Mouse (Mus musculus) macrophage (primary cell): Measurements from ENCODE around the gene Emilin1. TPM values are rescaled to one million over a fixed set of nuclear protein-coding genes. Genes with fewer than 3 reads are reported as not detected.
"Not testable (repeated sequence)": the region's sequence is repeated elsewhere in the genome, so short reads cannot be mapped to it uniquely, and the experiment has no call there.

Source experiments
- H3K27ac ChIP-seq: fragments of 350-480 bp; formaldehyde crosslinking; 2 replicates; pipeline ENCODE4 v1.9.0; 2021
- H3K36me3 ChIP-seq: fragments of 350-480 bp; formaldehyde crosslinking; 2 replicates; pipeline ENCODE4 v1.9.0; 2021; ENCODE audit errors: inconsistent target
- H3K4me3 ChIP-seq: fragments of 350-480 bp; formaldehyde crosslinking; 2 replicates; pipeline ENCODE4 v1.9.0; 2021; ENCODE audit errors: inconsistent target
- H3K79me2 ChIP-seq: fragments of 350-480 bp; formaldehyde crosslinking; 2 replicates; pipeline ENCODE4 v1.9.0; 2021; ENCODE audit errors: inconsistent target
- WGBS: methylation state at CpG from one replicate; pipeline ENCODE4 v1.1.7; 2026; ENCODE audit warnings: inconsistent platforms; ENCODE audit not compliant: missing documents; 5-methylcytosine and 5-hydroxymethylcytosine counted together
- polyA plus RNA-seq: library from polyadenylated mRNA; stranded (reverse); fragments of 250-400 nt; gene quantifications from 3 replicates; pipeline ENCODE4 v1.2.4, GENCODE M21; 2018; ENCODE audit warnings: inconsistent platforms
- total RNA-seq, 78 experiments: library from RNA; depleted of rRNA; stranded (reverse); fragments of 250-400 nt; gene quantifications; 1 replicate in 9 of 78; 2 replicates in 24 of 78; 3 replicates in 43 of 78; 4 replicates in 2 of 78; pipeline ENCODE4 v1.2.4; 2018; ENCODE audit warnings: inconsistent platforms in 56 of 78

Gene Emilin1
- 10 to 100 TPM in 19 of 26 experiments, 1 to 10 TPM in 7; 3.6 to 47.2 (median 18.3) TPM for total RNA-seq (2018; cell fraction: chromatin; rRNA removed)
- 10 to 100 TPM; 19.9 to 51.8 (median 36.2) TPM for total RNA-seq (2018; cell fraction: cytosol; rRNA removed)
- 10 to 100 TPM; 15.7 to 89.8 (median 51.7) TPM for total RNA-seq (2018; cell fraction: nucleus; rRNA removed)
- 21.8 to 51.0 TPM (median 46.5 TPM) in 3 replicates for polyA plus RNA-seq

DNA sequence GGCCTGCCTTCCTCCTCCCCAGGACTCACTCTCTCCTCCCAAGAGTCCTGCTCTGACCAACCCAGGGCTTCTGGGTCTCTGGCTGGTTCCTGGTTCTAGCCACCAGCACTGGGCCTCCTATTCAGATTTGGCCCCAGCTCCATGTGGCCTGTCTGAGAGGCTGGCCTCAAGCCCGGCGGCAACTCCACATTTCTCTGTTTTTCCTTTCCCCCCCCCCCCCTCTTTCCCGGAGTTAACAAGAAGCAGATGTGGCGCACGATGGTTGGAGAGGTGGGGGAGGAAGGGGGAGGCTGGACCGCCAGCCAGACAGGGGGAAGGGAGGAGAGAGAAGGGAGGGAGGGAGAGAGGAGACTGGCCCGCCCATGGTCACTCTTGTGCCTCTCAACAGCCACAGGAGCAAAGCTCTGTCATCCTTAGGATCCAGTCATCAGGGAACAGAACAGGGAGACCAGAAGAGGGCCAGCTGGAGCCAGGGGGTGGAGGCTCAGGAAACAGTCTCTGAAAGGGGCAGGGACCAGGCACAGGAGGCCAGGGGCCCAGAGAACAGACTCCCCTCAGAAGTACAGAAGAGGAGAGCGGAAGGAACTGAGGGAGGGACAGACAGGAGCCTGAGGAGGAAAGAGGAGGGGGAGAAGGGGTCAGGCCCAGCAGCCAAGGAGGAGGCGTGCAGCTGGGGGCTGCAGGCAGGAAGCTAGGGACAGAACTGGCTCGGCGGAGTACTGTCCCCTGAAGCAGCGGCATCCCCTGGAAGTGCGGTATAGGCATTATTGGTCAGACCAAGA is at the start of gene Emilin1:
Gene Emilin1 (plus strand): TSS at position 343 of the 782 bp plus-strand sequence.
- Histone ChIP-seq H3K4me3 (peak within 1 kb of the TSS; percentile 83), H3K36me3 (peaks cover 6% of the 10 kb centered on the region; the same call in 1 of the 2 replicates), H3K79me2 (peaks cover 34% of the 10 kb centered on the region), H3K27ac (peak within 1 kb of the TSS; percentile 88)
- WGBS: 4% methylated on average over 13 of the region's 13 CpGs

DNA sequence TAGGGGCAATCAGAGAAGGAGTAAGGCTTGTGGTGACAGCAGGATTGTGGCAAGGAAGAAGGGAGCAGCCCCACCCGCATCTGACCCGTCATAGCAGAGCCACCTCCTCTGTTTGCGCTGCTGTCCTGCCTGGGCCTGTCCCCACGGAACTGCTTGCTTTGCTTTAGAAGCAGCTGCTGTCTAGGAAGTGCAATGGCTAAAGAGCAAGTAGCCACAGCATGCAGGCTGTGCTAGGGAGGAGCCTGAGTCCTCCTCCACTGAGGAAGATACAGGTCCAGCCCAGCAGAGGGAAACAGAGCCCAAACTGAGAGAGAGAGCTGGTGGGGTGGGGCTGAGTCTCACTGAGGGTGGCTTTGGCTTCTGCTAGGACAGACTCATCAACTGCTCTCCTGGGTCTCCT is 49.4 kb upstream of the Emilin1 start:
- WGBS: 72% methylated on average over 4 of the region's 4 CpGs

DNA sequence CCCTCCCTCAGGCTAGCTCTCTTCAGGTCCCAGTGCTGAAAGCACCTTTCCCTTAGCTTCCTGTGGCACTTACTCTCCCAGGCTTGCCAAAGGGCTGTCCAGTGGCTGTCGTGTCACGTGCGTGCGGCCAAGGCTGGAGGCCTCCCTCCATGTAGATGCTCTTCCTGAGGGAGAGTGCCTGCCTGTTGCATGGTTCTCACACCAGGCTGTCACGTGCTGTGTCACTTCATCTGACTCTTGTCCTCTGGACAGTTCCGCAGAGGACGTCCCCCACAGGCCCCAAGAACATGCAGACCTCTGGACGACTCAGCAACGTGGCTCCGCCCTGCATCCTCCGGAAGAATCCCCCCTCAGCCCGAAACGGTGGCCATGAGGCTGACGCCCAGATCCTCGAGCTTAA is 48.9 kb upstream of the Emilin1 start:
- 95% methylated on average over 15 of the region's 15 CpGs for WGBS
- H3K27ac ChIP-seq: no peak overlapping the region
- no peak overlapping the region for H3K4me3 ChIP-seq
- H3K36me3 ChIP-seq: no peaks in the 10 kb centered on the region
- H3K79me2 ChIP-seq: no peaks in the 10 kb centered on the region

More for the DNA sequence above, 49.4 kb upstream of the Emilin1 start:
- Histone ChIP-seq H3K27ac (no peak overlapping the region), H3K4me3 (no peak overlapping the region), H3K36me3 (no peaks in the 10 kb centered on the region), H3K79me2 (no peaks in the 10 kb centered on the region)

DNA sequence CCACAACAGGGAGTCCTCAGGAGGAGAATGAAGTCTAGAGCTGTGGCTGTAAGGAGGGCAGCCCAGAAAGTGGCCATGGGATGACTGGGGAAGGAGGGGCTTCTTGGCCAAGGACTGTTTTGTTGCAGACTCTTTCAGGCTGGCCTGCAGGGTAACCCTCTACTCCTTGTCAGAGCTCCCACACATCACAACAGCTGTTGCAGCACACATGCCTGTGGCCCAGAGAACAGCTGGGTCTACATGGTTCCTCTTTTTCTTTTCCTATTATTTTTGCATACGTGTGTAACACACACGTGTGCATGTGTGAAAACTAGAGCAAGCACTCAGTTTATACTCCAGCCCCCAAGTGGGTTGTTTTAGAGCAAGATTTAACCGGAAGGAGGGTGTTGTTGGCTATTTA is 46.3 kb upstream of the Emilin1 start:
- Histone ChIP-seq H3K4me3 (no peak overlapping the region), H3K36me3 (no peaks in the 10 kb centered on the region; the same call in 1 of the 2 replicates), H3K27ac (no peak overlapping the region), H3K79me2 (peaks cover 12% of the 10 kb centered on the region)
- 33% methylated on average over 3 of the region's 3 CpGs for WGBS

DNA sequence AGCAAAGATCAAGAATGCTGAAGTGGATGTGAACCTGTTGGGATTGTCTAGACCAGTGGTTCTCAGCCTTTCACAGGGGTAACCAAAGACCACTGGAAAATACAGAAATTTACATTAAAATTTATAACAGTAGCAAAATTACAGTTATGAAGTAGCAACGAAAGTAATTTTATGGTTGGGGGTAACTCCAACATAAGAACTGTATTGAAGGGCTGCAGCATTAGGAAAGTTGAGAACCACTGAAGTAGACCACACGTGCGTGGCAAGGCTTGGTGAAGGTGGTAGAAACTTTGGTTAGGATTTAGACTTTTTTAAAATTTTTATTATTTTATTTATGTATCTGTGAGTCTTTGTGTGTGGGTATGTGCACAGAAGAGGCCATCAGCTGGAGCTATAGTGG is 45.5 kb upstream of the Emilin1 start, which contains the start of gene Tmem214:
Gene Tmem214 (plus strand): TSS at position 301 of the 400 bp plus-strand sequence.
- peaks cover 8% of the 10 kb centered on the region; the same call in 1 of the 2 replicates for H3K36me3 ChIP-seq
- 100% methylated on average over 3 of the region's 3 CpGs for WGBS
- no peak within 1 kb of the TSS for H3K27ac ChIP-seq
- H3K4me3 ChIP-seq: no peak within 1 kb of the TSS
- H3K79me2 ChIP-seq: peaks cover 12% of the 10 kb centered on the region

DNA sequence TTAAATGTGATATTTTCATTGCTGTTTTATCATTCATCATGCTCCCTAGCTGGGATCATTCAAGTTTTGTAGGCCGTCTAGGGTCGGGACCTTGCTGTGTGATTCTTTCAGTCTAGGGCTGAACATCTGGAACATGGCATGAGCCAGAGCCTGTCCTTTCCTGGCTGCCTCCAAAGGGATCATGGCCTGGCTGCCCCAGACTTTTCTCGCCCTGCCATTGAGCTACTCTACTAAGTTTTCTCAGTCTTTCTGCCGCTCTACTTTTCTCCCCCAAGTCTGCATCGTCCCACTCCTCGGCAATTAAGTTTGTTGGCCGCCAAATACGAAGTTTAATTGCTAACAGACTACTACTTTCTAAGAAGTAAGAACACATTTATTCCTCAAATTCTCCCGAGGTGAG is 44.2 kb upstream of the Emilin1 start:
- 33% methylated on average over 9 of the region's 9 CpGs for WGBS
- peaks cover 21% of the 10 kb centered on the region; the same call in 1 of the 2 replicates for H3K36me3 ChIP-seq
- peaks cover 12% of the 10 kb centered on the region for H3K79me2 ChIP-seq
- H3K27ac ChIP-seq: no peak overlapping the region
- H3K4me3 ChIP-seq: no peak overlapping the region

DNA sequence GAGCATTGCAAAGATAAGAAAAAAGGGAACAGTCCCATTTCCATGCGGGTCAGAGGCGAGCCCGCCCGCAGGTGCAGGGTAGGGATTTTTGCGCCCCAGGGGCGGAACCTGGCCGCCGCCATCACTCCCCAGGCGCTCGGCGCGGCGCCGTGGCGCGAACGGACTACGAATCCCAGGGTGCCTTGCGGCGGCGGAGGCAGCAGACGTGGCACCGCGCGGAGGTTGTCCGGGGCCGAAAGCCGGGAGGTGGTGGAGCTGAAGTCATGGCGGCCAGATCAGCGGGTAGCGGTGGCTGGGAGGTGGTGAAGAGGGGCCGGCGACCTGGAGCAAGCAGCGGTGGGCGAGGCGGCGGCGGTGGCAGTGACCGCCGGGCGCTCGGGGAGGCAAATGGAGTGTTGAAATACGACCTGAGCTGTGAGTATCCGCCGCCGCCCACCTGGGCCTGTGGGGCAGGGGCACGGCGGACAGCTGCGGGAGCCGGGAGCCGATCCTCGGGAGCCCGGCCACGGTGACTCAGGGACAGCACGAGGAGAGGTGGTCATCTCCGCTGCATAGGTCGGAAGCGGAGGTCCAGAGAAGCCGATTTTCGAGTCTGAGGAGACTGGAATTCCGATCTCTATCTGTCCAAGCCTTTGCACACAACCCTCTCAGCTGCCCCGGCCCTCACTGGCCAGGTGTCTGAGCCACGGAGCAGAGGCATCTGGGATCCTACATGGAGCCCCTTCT is 43.6 kb upstream of the Emilin1 start:
- WGBS: 1% methylated on average over 56 of the region's 63 CpGs
- Histone ChIP-seq H3K27ac (peak overlapping the region; percentile 41), H3K36me3 (peaks cover 27% of the 10 kb centered on the region)

DNA sequence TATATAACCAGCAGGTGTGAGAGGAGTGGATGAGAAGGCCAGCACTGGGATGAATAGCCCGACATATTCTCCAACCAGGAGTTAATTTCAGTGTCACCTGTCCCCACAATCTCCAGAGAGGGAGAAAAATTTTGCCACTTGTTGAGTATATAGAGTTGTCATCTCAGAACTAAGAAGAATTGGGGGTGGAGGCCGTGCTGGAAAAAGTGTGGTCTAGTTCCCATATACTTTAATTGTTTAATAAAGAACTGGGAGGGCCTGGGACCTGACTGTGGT is 43.1 kb upstream of the Emilin1 start:
- H3K36me3 ChIP-seq: peaks cover 32% of the 10 kb centered on the region
- peaks cover 12% of the 10 kb centered on the region for H3K79me2 ChIP-seq
- H3K27ac ChIP-seq: peak overlapping the region; percentile 41
- 21% methylated on average over 2 of the region's 2 CpGs for WGBS
- peak overlapping the region; percentile 85 for H3K4me3 ChIP-seq

More for the DNA sequence above, 43.6 kb upstream of the Emilin1 start:
- Histone ChIP-seq H3K4me3 (peak overlapping the region; percentile 85), H3K79me2 (peaks cover 12% of the 10 kb centered on the region)

DNA sequence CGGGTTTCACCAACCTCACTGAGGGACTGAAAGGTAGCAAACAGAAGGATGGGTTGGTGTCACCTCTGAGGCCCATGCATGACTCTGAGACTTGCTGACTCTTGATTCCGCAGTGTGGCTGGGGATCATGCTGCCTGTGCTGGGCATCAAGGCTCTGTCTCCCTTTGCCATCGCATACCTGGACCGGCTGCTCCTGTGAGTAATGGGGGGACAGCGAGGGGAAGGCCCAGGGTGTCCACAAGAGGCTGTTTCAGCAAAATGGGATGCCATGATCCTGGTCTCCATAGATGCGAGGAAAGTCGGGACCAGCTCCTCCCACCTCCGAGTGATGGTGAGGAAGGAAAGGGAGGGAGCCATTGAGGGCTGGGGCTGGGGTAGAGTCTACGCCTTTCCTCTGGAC is 40.6 kb upstream of the Emilin1 start:
- 97% methylated on average over 9 of the region's 9 CpGs for WGBS
- H3K36me3 ChIP-seq: peaks cover 56% of the 10 kb centered on the region
- H3K79me2 ChIP-seq: peaks cover 12% of the 10 kb centered on the region
- H3K4me3 ChIP-seq: no peak overlapping the region
- H3K27ac ChIP-seq: no peak overlapping the region

DNA sequence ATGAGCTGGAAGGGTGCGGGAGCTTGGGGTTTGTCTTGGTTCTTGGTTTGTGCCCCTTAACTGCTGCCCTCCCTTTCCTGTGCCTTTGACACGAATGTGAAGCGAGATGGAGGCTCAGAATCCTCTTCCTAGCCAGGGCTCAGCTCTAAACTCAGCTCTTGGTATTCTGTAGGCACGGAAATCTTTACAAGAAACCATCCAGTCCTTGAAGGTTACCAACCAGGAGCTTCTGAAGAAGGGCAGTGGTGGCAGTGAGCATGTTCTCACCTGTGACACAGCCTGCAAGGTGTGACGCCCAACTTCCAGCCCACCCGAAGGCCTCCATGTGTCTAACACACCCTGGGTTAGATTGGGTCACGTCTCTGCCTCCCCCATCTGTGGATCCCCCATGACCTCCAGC is 38.8 kb upstream of the Emilin1 start:
- Histone ChIP-seq H3K4me3 (no peak overlapping the region), H3K27ac (no peak overlapping the region), H3K36me3 (peaks cover 56% of the 10 kb centered on the region), H3K79me2 (peaks cover 12% of the 10 kb centered on the region)
- WGBS: 98% methylated on average over 7 of the region's 7 CpGs

DNA sequence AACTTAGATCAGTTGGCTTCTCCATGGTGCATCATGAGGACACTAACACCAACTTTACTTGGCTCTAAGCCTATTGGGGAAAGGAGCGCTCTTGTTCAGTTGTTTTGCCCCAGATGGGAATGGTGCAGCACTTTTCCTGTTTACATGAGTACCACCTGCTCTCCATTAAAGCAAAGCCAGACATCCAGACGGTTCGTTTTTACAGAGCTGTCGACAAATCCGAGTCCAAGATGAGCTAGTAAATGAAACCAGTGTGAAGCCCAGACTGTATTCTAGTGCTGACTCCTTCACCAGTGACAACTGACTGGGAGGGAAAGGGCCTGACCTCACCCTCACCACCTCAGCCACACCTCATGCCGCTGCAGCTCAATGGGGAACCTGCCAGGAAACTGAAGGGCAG is 34.6 kb upstream of the Emilin1 start:
- Histone ChIP-seq H3K36me3 (peaks cover 39% of the 10 kb centered on the region), H3K27ac (no peak overlapping the region), H3K79me2 (no peaks in the 10 kb centered on the region), H3K4me3 (no peak overlapping the region)
- WGBS: 88% methylated on average over 6 of the region's 6 CpGs

DNA sequence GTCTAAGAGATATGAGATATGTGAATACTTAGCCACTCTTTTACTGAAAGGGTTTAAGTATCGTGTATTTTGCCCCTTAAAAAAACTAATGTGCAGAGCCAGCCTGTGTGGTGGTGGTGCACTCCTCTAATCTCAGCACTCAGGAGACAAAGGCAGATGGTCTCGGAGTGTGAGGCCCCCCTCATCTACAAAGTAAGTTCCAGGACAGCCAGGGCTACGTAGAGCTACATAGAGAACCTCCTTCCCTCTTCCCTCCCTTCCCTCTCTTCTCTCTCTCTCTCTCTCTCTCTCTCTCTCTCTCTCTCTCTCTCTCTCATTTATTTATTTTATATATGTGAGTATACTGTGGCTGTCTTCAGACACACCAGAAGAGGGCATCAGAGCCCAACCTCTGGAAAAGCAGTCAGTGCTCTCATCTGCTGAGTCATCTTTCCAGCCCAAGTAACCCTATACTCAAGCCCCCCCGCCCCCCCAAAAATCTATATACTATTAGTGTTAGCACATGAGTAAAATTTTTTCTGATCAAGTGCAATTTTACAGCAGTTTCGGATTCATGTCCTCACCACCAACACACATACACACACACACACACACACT is 33.8 kb upstream of the Emilin1 start:
- 93% methylated on average over 5 of the region's 5 CpGs for WGBS
- H3K36me3 ChIP-seq: peaks cover 31% of the 10 kb centered on the region
- H3K27ac ChIP-seq: no peak overlapping the region
- H3K4me3 ChIP-seq: no peak overlapping the region
- no peaks in the 10 kb centered on the region for H3K79me2 ChIP-seq

DNA sequence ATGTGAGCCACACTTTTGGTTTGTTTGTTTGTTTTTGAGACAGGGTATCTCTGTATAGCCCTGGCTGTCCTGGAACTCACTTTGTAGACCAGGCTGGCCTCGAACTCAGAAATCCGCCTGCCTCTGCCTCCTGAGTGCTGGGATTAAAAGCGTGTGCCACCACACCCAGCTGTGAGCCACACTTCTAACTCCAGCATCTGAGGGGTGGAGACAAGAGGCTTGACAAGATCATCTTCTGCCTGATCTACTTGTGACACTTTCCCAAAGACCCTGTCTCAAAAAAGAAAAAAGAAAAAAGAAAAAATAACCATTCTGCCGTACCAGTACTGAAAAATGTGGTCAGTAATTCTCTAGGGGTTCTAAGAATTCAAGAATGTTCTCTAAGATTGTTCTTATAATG is 31.4 kb upstream of the Emilin1 start:
- not testable (repeated sequence) for H3K79me2 ChIP-seq, H3K36me3 ChIP-seq, H3K4me3 ChIP-seq, H3K27ac ChIP-seq
- 90% methylated on average over 3 of the region's 4 CpGs for WGBS

DNA sequence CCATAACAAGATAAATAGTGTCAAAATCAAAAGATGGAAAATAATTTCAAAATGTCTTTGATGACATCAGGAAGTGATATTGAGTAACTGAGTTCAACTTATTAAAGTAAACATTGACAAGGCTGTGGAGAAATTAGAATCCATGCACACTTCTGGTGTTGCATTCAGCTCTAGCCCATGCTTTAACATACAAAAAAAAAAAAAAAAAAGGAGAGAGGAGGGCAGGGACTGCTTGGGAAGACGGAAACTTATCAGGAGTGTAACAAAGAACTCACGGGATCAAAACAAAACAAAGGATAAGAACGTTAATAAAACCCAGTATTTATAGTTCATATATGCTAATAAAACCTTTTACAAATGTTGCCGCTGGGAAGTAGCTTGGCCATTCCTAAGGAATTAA is 27.0 kb upstream of the Emilin1 start:
- no peaks in the 10 kb centered on the region for H3K36me3 ChIP-seq
- 86% methylated on average over 4 of the region's 4 CpGs for WGBS
- H3K27ac ChIP-seq: no peak overlapping the region
- no peak overlapping the region for H3K4me3 ChIP-seq
- H3K79me2 ChIP-seq: no peaks in the 10 kb centered on the region
